Mouse (Mus musculus) NIH3T3 (cell line): ENCODE measurements around the gene Sema4c.

Experiments
- DNase-seq: peaks from one replicate; pipeline ENCODE4 v3.0.0-alpha.2; 2012; ENCODE audit warnings: low read depth

The Sema4c gene

DNA sequence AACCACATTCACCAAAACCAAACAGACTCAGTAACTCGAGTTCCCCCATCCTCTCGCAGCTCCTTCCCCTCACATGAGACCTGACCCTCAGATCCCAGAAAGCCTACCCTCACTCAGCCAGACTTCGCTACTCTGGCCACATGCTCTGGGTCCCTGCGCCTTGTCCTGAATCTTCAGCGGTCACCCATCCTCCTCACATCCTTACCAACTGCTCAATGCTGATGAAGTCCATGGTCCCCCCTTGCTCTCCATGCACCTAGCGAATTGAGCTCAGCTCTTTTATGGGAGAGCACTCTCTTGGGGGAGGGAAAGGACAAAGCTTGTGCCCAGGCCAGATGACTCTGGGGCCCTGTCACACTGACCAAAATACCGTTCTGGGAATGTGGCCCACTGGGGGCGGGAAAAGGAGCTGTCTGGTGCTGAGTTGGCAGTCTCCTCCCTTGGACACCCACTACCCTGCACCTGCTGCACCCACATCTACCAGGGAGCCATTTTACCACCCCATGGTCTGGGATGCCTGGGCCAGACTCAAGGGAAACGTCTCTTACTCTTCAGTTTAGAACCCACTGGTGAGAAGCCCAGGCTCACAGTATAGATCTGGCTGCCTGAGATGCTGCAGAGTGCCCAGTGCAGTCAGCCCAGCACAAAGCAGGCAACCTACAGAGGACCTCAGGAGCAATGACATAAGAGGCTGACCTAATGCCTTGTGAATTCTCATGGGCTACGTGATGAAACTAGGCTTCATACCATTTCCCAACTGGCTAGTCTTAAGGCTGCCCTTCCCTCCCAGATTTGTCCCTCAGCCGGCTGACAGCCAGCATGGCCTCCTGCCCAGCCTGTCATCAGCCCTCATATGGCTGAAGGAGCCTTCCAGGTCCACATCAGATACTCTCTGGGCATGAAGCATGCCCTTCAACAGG, 22.4 kb downstream of the Sema4c start:
- DNase-seq, result peak; percentile 48

GRCm38 (mm10) chr1:36534595-36535058, 23.5 kb downstream of the Sema4c start:
- DNase-seq, result no peak

DNA sequence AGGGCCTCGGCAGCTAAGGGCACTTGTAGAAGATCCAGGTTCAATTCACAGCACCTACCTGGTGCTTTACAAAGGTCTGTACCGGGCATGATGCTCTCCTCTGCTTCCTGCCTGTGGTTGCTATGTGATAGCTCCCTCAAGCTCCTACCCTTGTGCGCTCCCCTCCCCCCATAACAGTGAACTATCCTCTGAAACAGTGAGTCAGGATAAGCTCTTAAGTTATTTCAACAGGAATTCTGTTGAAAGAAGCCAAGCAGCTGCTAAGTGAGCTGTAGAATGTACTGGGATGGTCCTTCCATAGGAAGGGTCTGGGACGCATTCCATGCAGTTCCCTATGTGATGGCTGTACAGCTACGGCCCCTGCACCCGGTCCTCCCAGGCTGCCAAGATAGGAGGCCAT, 24.6 kb downstream of the Sema4c start:
- DNase-seq, result peak; percentile 50

GRCm38 (mm10) chr1:36531461-36531860, 26.7 kb downstream of the Sema4c start:
- no peak for DNase-seq

DNA sequence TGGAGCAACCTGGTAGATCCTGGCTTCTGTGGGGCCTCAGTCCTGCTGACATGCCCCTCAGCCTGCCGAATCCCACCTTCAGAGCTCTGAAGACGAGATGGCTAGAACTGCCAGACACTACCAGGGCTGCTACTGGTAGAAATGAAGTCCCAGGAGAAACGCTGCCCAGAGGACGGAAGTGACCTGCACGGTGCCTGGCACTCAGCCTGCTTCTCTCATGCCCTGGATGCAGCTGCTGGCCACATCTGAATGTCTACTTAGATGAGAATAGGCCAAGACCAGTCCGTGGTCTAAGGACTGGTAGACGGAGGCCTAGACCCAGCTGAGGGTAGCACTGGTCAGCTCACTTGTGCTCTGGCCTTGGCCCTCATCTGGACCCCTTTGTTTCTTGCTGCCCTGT, 27.2 kb downstream of the Sema4c start:
- DNase-seq, result no peak

GRCm38 (mm10) chr1:36530485-36530884, 27.7 kb downstream of the Sema4c start:
- DNase-seq, result peak; percentile 29

DNA sequence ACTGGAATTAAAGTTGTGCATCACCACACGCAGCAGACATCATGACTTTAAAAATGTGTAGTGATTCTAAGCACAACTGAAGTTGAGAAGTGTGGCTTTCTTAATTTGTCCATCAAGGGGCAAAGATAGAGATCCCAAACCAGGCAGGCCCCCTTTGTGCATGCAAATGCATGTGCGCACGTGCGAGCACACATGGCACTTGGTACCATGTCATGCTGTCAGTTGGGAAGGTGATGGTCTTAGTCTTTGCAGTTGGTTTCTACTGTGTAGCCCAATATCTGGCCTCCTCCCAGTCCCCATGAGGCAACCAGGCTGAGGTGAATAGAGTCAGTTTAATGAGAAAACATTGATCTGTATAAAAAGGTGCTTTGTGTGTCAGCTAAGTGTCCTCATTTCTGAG, 28.3 kb downstream of the Sema4c start:
- no peak for DNase-seq

- DNase-seq, result no peak
Observed at GRCm38 (mm10) chr1:36529274-36529673, 28.9 kb downstream of the Sema4c start.

DNA sequence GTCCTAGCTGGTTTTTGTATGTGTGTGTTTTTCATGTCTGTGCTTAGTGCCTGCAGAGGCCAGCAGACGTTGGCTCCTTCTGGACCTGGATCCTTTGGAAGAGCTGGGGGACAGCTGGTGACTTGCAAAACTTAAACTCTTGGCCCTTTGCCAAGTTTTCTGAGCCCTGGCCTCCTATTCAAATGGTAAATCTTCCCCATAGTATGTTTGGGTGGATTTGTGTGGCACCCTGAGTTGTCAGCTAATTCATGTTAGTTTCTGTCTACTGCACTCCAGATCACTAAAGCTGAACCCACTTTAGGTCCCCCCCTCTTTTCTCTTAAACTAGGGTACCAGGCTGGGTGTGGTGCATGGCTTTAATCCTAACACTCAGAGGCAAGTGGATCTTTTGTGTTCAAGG, 29.8 kb downstream of the Sema4c start:
- DNase-seq, result no peak

DNA sequence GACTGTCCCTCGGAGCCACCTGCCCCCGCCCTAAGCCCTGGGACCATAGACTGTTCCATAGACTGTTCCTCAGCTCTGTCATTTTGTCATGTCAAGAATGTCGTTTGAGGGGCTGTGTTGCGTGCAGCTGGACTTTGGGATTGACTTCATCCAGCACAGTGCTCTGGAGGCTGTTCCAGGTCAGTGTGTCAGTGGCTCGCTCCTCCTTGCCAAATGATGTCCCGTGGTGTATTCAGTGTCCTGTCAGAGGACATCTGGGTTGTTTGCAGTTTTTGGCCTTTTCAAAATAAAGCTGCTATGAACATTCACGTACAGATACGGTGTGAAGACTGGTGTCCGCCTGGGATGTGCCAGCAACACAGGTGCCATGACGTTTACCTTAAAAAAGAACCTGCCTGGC, 31.2 kb downstream of the Sema4c start:
- no peak for DNase-seq

GRCm38 (mm10) chr1:36525774-36526173, 32.4 kb downstream of the Sema4c start:
- no peak for DNase-seq

DNA sequence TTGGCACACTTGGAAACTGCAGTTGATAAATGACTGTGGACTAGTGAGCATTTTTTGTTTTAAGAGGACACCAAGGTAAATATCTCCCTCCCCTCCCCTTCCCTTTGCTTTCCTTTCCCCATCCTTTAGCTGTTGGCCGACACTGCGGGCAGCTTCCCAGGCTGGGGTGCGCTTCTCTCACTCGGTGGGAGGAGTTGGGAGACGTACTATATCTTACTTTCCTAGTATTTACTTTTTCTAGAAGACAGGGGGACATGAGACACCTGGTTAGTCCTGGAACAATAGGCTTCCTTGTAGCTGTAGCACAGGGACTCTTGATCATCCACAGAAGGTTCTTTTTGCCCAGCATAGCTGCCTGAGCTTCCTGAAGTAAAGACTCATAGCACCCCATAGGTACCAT, 34.1 kb downstream of the Sema4c start:
- DNase-seq, result no peak

DNA sequence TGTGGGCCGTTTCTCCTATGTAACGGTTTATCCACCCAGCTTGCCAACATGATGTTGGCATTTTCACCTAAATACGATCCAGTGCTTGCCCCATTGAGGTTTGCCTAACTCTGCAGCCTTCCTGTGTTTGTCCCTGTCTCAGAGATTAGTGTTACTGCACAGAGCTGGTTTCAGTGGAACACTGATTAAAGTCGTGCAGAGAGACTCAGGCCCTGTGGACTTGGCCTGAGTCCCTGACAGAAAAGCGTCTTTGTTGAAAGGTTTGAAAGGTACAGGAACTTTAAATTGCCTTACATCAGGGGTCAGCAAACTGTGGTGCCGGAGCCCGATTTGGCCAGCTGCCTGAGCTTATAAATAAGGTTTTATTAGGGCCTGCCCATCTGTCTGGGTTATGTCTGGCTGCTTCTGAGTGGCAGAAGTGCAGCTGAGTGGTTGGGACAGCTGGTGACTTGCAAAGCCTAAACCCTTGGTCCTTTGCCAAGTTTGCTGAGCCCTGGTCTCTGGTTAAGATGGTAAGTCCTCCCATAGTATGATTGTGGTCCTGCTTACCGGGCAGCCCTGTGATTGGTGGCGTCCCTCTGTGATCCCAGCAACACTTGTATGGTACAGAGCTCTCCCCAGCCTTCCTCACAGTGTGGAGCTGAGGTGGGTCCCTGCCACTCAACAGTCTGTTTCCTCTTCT, 34.7 kb downstream of the Sema4c start:
- DNase-seq, result no peak

DNA sequence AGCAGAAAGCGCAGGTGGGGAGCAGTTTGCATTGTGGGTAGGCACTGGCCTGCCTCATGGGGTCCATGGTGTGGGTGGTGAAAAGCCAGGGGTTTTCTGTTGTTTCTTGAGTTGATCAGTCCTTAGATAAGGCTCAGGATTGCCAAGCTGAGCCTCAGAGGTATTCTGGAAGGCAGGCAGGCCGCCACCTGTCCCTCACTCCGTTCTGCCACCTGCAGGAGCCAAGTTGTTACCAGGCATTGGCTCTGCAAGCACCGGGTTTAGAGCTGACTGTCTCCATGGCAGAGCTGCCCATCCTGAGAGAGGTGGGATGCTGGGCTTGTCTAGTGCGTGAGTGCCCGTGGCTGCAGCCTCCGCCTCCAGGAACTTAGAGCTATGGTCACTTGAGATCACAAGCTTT, 35.9 kb downstream of the Sema4c start:
- no peak for DNase-seq

- DNase-seq, result no peak
Observed at GRCm38 (mm10) chr1:36519626-36520025, 38.5 kb downstream of the Sema4c start.

DNA sequence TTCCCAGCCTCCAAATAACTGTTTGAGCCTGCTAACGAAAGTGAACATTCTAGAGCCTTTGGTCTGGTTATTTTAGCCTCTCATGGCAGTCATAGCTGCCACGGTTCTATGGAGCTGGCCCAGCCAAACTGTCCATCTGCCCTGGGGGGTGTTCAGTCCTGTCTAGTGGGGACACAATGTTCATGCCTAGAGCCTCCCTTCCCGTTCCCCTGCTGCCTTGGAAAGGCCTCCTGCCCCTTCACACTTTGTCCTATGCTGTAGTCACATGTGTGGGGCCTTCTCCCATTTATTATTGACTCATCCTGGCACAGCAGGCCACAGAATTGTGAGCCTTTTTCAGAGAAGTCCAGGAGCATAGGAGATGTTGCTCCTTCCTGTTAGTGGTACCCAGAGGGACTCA, 39.9 kb downstream of the Sema4c start:
- DNase-seq, result no peak

DNA sequence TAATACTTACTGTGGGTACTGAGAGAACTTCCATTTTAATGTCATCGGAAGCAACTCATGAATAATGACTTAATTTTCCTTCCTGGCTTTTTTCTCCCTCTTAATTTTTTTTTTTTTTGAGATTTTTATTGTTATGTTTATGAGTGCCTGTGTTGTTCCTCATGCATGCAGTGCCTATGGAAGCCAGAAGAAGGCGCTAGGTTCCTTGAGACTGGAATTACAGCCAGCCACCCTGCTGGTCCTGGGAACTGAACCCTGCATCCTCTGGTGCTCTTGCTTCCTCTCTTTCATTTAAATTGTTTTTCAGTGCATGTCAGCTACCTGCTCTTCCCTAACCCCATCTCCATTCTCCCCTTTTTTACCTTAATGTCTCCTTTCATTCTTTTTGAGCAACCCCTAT, 44.4 kb downstream of the Sema4c start:
- peak; percentile 58 for DNase-seq

DNA sequence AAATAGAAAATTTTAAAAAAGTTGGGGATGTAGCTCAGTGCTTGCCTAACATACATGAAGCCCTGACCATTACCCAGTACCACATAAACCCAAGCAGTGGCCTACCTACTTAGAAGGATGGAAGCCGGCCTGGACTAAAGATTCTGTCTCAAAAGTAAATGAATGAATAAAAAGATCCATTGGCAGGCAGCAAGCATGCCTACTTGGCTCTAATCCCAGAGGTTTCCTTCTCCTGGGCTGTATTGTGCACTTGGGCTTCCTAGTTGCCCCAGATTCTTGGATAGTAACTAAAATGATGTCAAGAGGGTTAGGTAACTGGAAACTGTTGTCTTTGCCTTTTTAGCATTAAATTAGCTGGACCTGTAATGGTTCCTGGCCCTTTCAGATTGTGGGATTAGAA, 44.8 kb downstream of the Sema4c start:
- peak; percentile 57 for DNase-seq

- no peak for DNase-seq
Observed at GRCm38 (mm10) chr1:36512966-36513280, 45.2 kb downstream of the Sema4c start.

GRCm38 (mm10) chr1:36512089-36512965, 45.8 kb downstream of the Sema4c start:
- DNase-seq, result peak; percentile 67

- peak; percentile 100 for DNase-seq
Observed at GRCm38 (mm10) chr1:36511289-36512021, 46.7 kb downstream of the Sema4c start, which contains the start of gene Cnnm3. Gene Cnnm3, plus strand, starts transcription at chr1:36511867.

- DNase-seq, result no peak
Observed at GRCm38 (mm10) chr1:36508238-36508637, 49.9 kb downstream of the Sema4c start.
